Mouse (Mus musculus) midbrain, embryonic 14.5 days (tissue): ENCODE results near the gene Colgalt2. TPM values are rescaled to one million over a fixed set of nuclear protein-coding genes. Genes with fewer than 3 reads are reported as not detected.

Experiments used
- ATAC-seq: fragments of 200-750 bp; cut with Nextera tagmentation; 2 replicates; pipeline ENCODE4 v1.8.0; 2017; ENCODE audit warnings: moderate number of reproducible peaks, moderate library complexity; ENCODE audit not compliant: low FRiP score, low TSS enrichment
- DNase-seq: peaks from one replicate; pipeline ENCODE4 v3.0.0-alpha.2; 2015
- H3K27ac ChIP-seq: fragments of 300-500 bp; sonication (generic); replicated peaks from 2 replicates; pipeline ENCODE4 v1.5.1; 2014; ENCODE audit warnings: mild to moderate bottlenecking, low read depth, low read length, moderate library complexity
- H3K27me3 ChIP-seq: fragments of 300-500 bp; sonication (generic); 2 replicates; pipeline ENCODE4 v1.6.1; 2014; ENCODE audit warnings: low read length, control low read depth, mixed read lengths; ENCODE audit not compliant: control insufficient read depth, insufficient read depth
- H3K36me3 ChIP-seq: fragments of 300-500 bp; sonication (generic); 2 replicates; pipeline ENCODE4 v1.6.1; 2014; ENCODE audit warnings: low read length, control low read depth; ENCODE audit not compliant: control insufficient read depth, insufficient read depth
- H3K4me1 ChIP-seq: fragments of 300-500 bp; sonication (generic); 2 replicates; pipeline ENCODE4 v1.6.1; 2014; ENCODE audit warnings: mild to moderate bottlenecking, antibody characterized with exemption, low read length, control low read depth; ENCODE audit not compliant: control insufficient read depth, insufficient read depth
- H3K4me2 ChIP-seq: fragments of 300-500 bp; sonication (generic); 2 replicates; pipeline ENCODE4 v1.6.1; 2014; ENCODE audit warnings: mild to moderate bottlenecking, low read length, moderate library complexity
- H3K4me3 ChIP-seq: fragments of 300-500 bp; sonication (generic); replicated peaks from 2 replicates; pipeline ENCODE4 v1.5.1; 2014; ENCODE audit warnings: low read depth, low read length
- H3K9ac ChIP-seq: fragments of 300-500 bp; sonication (generic); replicated peaks from 2 replicates; pipeline ENCODE4 v1.6.1; 2014; ENCODE audit warnings: mild to moderate bottlenecking, low read length, moderate library complexity
- H3K9me3 ChIP-seq: fragments of 300-500 bp; sonication (generic); 2 replicates; pipeline ENCODE4 v1.6.1; 2016; ENCODE audit warnings: low read length, control low read depth, mixed read lengths; ENCODE audit not compliant: control insufficient read depth
- WGBS: fragments of 180-500 bp; shearing (Covaris S2); extraction: QIAGEN DNeasy Blood & Tissue Kit; methylation state at CpG from one replicate; pipeline ENCODE4 v1.1.7; 2014; 5-methylcytosine and 5-hydroxymethylcytosine counted together
- polyA plus RNA-seq: library from polyadenylated mRNA; unstranded; fragments of >200 nt; fragmentation: Nextera tagmentation; extraction: Ambion mirVana; gene quantifications from 2 replicates; pipeline ENCODE4 v1.2.1, GENCODE M21; 2014

Gene Colgalt2
- polyA plus RNA-seq, 1 experiment from 2014 or later, result 4.0 TPM

- Histone ChIP-seq H3K36me3 (peaks cover 5% of the 10 kb centered on the region), H3K4me2 (no peak overlapping the region), H3K9me3 (no peaks in the 10 kb centered on the region), H3K9ac (no peak overlapping the region), H3K27me3 (no peaks in the 10 kb centered on the region), H3K4me3 (no peak overlapping the region), H3K27ac (no peak overlapping the region), H3K4me1 (no peaks in the 10 kb centered on the region)
- 81% methylated on average over 4 of the region's 4 CpGs for WGBS
- DNase-seq (no peak), ATAC-seq (no peak)
Measured at GRCm38 (mm10) chr1:152517057-152517570, 117.5 kb downstream of the Colgalt2 start.

GRCm38 (mm10) chr1:152518971-152519370, 119.3 kb downstream of the Colgalt2 start:
- DNase-seq, result no peak
- no peaks in the 10 kb centered on the region for H3K9me3 ChIP-seq
- ATAC-seq, result no peak
- 92% methylated on average over 8 of the region's 8 CpGs for WGBS
- H3K9ac ChIP-seq, result no peak overlapping the region
- H3K36me3 ChIP-seq, result peaks cover 5% of the 10 kb centered on the region
- H3K4me2 ChIP-seq, result no peak overlapping the region
- H3K27ac ChIP-seq, result no peak overlapping the region
- H3K4me1 ChIP-seq, result no peaks in the 10 kb centered on the region
- no peaks in the 10 kb centered on the region for H3K27me3 ChIP-seq
- H3K4me3 ChIP-seq, result no peak overlapping the region

GRCm38 (mm10) chr1:152520798-152521575, 121.4 kb downstream of the Colgalt2 start:
- peak; percentile 76 for DNase-seq
- no peaks in the 10 kb centered on the region for H3K4me1 ChIP-seq
- no peak overlapping the region for H3K27ac ChIP-seq
- no peak overlapping the region for H3K4me2 ChIP-seq
- H3K4me3 ChIP-seq, result no peak overlapping the region
- WGBS, result 73% methylated on average over 16 of the region's 16 CpGs
- H3K36me3 ChIP-seq, result peaks cover 5% of the 10 kb centered on the region
- no peaks in the 10 kb centered on the region for H3K27me3 ChIP-seq
- peak; percentile 46; the same call in 1 of the 2 replicates for ATAC-seq
- no peaks in the 10 kb centered on the region for H3K9me3 ChIP-seq
- H3K9ac ChIP-seq, result no peak overlapping the region

DNA sequence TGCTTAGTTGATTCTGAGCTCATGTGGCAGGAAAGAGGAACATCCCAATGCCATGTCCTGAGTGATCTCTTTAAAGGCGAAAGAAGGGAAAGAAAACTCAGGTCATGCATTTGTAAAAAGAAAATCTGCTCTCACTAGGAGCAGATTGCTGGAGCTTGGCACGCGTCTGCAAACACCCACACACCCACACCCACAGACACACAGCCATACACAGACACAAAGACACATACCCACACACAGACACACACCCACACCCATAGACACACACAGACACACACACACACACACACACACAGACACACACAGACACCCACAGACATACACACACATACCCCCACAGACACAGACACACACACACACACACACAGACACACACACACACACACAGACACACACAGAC, 122.6 kb downstream of the Colgalt2 start:
- H3K27me3 ChIP-seq, result no peaks in the 10 kb centered on the region
- 95% methylated on average over 3 of the region's 3 CpGs for WGBS
- DNase-seq (no peak), ATAC-seq (no peak)
- no peak overlapping the region for H3K9ac ChIP-seq
- H3K4me1 ChIP-seq, result no peaks in the 10 kb centered on the region
- no peaks in the 10 kb centered on the region for H3K9me3 ChIP-seq
- H3K36me3 ChIP-seq, result peaks cover 5% of the 10 kb centered on the region
- H3K27ac ChIP-seq, result no peak overlapping the region
- no peak overlapping the region for H3K4me3 ChIP-seq
- no peak overlapping the region for H3K4me2 ChIP-seq

DNA sequence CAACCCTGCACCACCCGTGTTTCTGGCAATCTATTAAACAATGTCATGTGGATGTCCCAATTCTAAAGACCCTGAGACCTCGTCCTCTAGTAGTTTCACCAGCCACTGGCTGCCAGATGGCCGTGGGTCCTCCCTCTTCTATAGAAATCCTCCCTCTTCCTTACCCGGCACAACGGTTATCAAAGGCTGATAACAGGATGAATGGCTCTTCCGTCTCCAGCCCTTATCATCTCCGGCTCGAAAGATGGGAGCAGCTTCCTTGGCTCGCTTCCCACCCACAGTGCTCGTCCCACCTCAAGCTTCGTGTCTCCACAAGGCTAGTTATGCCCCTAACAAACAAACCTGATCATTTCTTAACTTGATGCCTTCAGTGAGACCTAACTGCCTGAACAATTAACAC, 123.7 kb downstream of the Colgalt2 start:
- Histone ChIP-seq H3K9me3 (no peaks in the 10 kb centered on the region), H3K27ac (no peak overlapping the region), H3K4me1 (no peaks in the 10 kb centered on the region), H3K9ac (no peak overlapping the region), H3K36me3 (peaks cover 9% of the 10 kb centered on the region), H3K27me3 (no peaks in the 10 kb centered on the region), H3K4me3 (no peak overlapping the region), H3K4me2 (no peak overlapping the region)
- ATAC-seq, result no peak
- 90% methylated on average over 11 of the region's 11 CpGs for WGBS
- DNase-seq, result no peak

- Histone ChIP-seq H3K4me3 (no peak overlapping the region), H3K4me2 (no peak overlapping the region), H3K27ac (no peak overlapping the region), H3K9me3 (no peaks in the 10 kb centered on the region), H3K36me3 (0 out of 2 replicates have a peak, but pooled peaks cover 4% of the 10 kb centered on the region), H3K27me3 (no peaks in the 10 kb centered on the region), H3K9ac (no peak overlapping the region), H3K4me1 (no peaks in the 10 kb centered on the region)
- ATAC-seq (no peak), DNase-seq (no peak)
- 89% methylated on average over 22 of the region's 22 CpGs for WGBS
Measured at GRCm38 (mm10) chr1:152524098-152524892, 124.7 kb downstream of the Colgalt2 start.

- Histone ChIP-seq H3K9me3 (no peaks in the 10 kb centered on the region), H3K27ac (no peak overlapping the region), H3K36me3 (0 out of 2 replicates have a peak, but pooled peaks cover 4% of the 10 kb centered on the region), H3K4me2 (no peak overlapping the region), H3K27me3 (no peaks in the 10 kb centered on the region), H3K9ac (no peak overlapping the region), H3K4me1 (no peaks in the 10 kb centered on the region), H3K4me3 (no peak overlapping the region)
- ATAC-seq (peak; percentile 78; the same call in 1 of the 2 replicates), DNase-seq (peak; percentile 94)
- 19% methylated on average over 6 of the region's 6 CpGs for WGBS
Measured at GRCm38 (mm10) chr1:152524987-152525648, 125.5 kb downstream of the Colgalt2 start.

DNA sequence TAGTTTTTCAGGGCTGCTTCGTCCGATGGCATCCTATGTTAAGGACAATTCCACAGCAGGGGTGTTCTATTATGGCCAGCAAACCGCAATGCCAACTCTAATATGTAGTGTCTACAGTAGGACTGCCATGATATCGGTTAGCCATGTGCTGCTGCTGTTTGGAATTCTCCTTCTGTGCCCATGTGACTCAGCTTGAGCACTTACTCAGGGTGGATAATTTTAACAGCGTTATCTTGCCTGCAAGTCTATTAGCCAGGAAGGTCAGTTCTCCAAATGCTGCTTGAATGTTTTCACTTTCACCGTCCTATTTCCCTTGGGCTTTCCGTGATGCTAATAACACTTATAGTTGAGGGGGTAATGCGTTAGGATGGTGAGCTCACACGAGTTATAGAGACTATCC, 126.5 kb downstream of the Colgalt2 start:
- Histone ChIP-seq H3K9me3 (no peaks in the 10 kb centered on the region), H3K4me1 (no peaks in the 10 kb centered on the region), H3K9ac (no peak overlapping the region), H3K27ac (no peak overlapping the region), H3K36me3 (0 out of 2 replicates have a peak, but pooled peaks cover 11% of the 10 kb centered on the region), H3K4me2 (no peak overlapping the region), H3K4me3 (no peak overlapping the region), H3K27me3 (no peaks in the 10 kb centered on the region)
- 74% methylated on average over 9 of the region's 9 CpGs for WGBS
- DNase-seq (peak; percentile 11), ATAC-seq (no peak)
